Mouse (Mus musculus) inflammation-experienced regulatory T-cells (primary cell): ENCODE measurements around the gene Lamb1. TPM values are rescaled to one million over a fixed set of nuclear protein-coding genes. Genes with fewer than 3 reads are reported as not detected.

ENCODE experiments used
- polyA plus RNA-seq, 2 experiments: library from polyadenylated mRNA; unstranded; fragments of 100-300 nt; shearing (Covaris generic); gene quantifications; one replicate each; pipeline ENCODE4 v1.2.1; 2017

The Lamb1 gene
- 1 to 10 TPM in 1 of 2 experiments, under 1 TPM in 1; 0.14 to 1.6 TPM for polyA plus RNA-seq

GRCm38 (mm10) chr12:31265005-31265721, at the start of gene Lamb1:
Lamb1 (plus strand) TSS chr12:31265234.

GRCm38 (mm10) chr12:31240470-31240869, 24.6 kb upstream of the Lamb1 start, which contains the start of gene Gm6993:
Gm6993 (plus strand) TSS chr12:31240770.

GRCm38 (mm10) chr12:31350944-31351928, 86.2 kb downstream of the Lamb1 start, which contains the start of gene Dld:
Dld (minus strand) TSS chr12:31351453.

Other genes with a start within 250 kb of the Lamb1 start
- 1 to 10 TPM in 1 of 2 experiments, under 1 TPM in 1; 0.27 to 1.3 TPM for gene Fam110c, start 191.4 kb upstream of the Lamb1 start, polyA plus RNA-seq
- gene Gm6993, start 24.5 kb upstream of the Lamb1 start, polyA plus RNA-seq: not detected
- gene Dld, start 86.2 kb downstream of the Lamb1 start, polyA plus RNA-seq: 10 to 100 TPM; 78.2 to 90.8 TPM
- gene Slc26a3, start 125.6 kb downstream of the Lamb1 start, polyA plus RNA-seq: 1 to 10 TPM in 1 of 2 experiments, not detected in 1; 2.4 TPM
- gene Cbll1, start 234.4 kb downstream of the Lamb1 start, polyA plus RNA-seq: 10 to 100 TPM; 29.1 to 32.4 TPM